Mouse (Mus musculus) layer of hippocampus, adult 9-11 months (tissue): ENCODE results near the gene Prpmp5.
"Not testable (repeated sequence)": the region's sequence is repeated elsewhere in the genome, so short reads cannot be mapped to it uniquely, and the experiment has no call there.

Source experiments
- DNase-seq: peaks from one replicate; pipeline ENCODE4 v3.0.0; 2022

The Prpmp5 gene

GRCm38 (mm10) chr6:132314657-132315056 is at the start of gene Prpmp5:
Prpmp5 (minus strand) TSS chr6:132314757.
- not testable (repeated sequence) for DNase-seq

DNA sequence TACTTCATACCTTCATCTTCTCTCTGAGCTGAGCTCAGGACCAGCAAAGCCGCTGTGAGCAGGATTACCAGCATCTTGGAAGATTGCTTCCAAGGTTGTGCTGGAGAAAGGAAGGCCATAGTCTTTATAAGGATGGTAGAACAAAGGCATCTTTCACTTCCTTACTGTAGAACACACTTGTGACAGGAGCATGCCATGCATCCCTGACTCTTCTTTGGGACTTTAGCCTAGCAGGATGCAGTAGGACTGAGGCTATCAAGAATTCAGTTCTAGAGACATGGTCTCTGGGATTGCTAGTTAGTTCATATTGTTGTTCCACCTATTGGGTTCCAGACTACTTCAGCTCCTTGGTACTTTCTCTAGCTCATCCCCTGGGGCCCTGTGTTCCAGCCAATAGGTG is 49.5 kb upstream of the Prpmp5 start, which contains the start of gene Gm8882:
Gm8882 (minus strand) TSS at position 101 of the 400 bp plus-strand sequence.
- not testable (repeated sequence) for DNase-seq
